Mouse (Mus musculus) heart, embryonic 14.5 days (tissue): Measurements from ENCODE around the gene Pogk. TPM values are rescaled to one million over a fixed set of nuclear protein-coding genes. Genes with fewer than 3 reads are reported as not detected.

ENCODE experiments used
- ATAC-seq: fragments of 200-750 bp; cut with Nextera tagmentation; 2 replicates; pipeline ENCODE4 v1.8.0; 2017; ENCODE audit warnings: low read depth, moderate TSS enrichment; ENCODE audit not compliant: insufficient number of reproducible peaks, insufficient read depth, low FRiP score
- H3K27ac ChIP-seq, 2 experiments: fragments of 200-500 bp in 1 of 2; fragments of 300-500 bp in 1 of 2; sonication (generic) in 1 of 2; replicated peaks in 1 of 2; 2 replicates each; pipeline ENCODE4 v1.5.1; 2012 to 2014; ENCODE audit warnings: low read depth in 2 of 2, low read length in 2 of 2, control low read depth in 1 of 2, mild to moderate bottlenecking in 1 of 2, mixed read lengths in 1 of 2; ENCODE audit not compliant: control insufficient read depth in 1 of 2, insufficient read depth in 1 of 2
- H3K27me3 ChIP-seq: fragments of 300-500 bp; sonication (generic); 2 replicates; pipeline ENCODE4 v1.6.1; 2014; ENCODE audit warnings: mild to moderate bottlenecking, low read length, control low read depth; ENCODE audit not compliant: control insufficient read depth, insufficient read depth
- H3K36me3 ChIP-seq: fragments of 300-500 bp; sonication (generic); 2 replicates; pipeline ENCODE4 v1.6.1; 2014; ENCODE audit warnings: mild to moderate bottlenecking, control low read depth, low read length, mixed read lengths; ENCODE audit not compliant: control insufficient read depth, insufficient read depth
- H3K4me1 ChIP-seq, 2 experiments: fragments of 200-500 bp in 1 of 2; fragments of 300-500 bp in 1 of 2; sonication (generic) in 1 of 2; 2 replicates each; pipeline ENCODE4 v1.6.1; 2012 to 2014; ENCODE audit warnings: low read length in 2 of 2, control low read depth in 1 of 2, mixed read lengths in 1 of 2; ENCODE audit not compliant: control insufficient read depth in 2 of 2, insufficient read depth in 2 of 2
- H3K4me2 ChIP-seq: fragments of 300-500 bp; sonication (generic); 2 replicates; pipeline ENCODE4 v1.6.1; 2014; ENCODE audit warnings: mild to moderate bottlenecking, low read length
- H3K4me3 ChIP-seq, 2 experiments: fragments of 200-500 bp in 1 of 2; fragments of 300-500 bp in 1 of 2; sonication (generic) in 1 of 2; 2 replicates each; pipeline ENCODE4 v1.5.1; 2012 to 2014; ENCODE audit warnings: low read length in 2 of 2, mild to moderate bottlenecking in 2 of 2, control low read depth in 1 of 2, low read depth in 1 of 2, moderate library complexity in 1 of 2; ENCODE audit not compliant: control insufficient read depth in 1 of 2, insufficient read depth in 1 of 2
- H3K9ac ChIP-seq: fragments of 300-500 bp; sonication (generic); 2 replicates; pipeline ENCODE4 v1.6.1; 2014; ENCODE audit warnings: mild to moderate bottlenecking, low read length
- H3K9me3 ChIP-seq: fragments of 300-500 bp; sonication (generic); 2 replicates; pipeline ENCODE4 v1.6.1; 2016; ENCODE audit warnings: low read length, control low read depth; ENCODE audit not compliant: control insufficient read depth
- WGBS: fragments of 180-500 bp; shearing (Covaris S2); extraction: QIAGEN DNeasy Blood & Tissue Kit; methylation state at CpG from one replicate; pipeline ENCODE4 v1.1.7; 2014; 5-methylcytosine and 5-hydroxymethylcytosine counted together
- polyA plus RNA-seq: library from polyadenylated mRNA; unstranded; fragments of >200 nt; fragmentation: Nextera tagmentation; extraction: Ambion mirVana; gene quantifications from 2 replicates; pipeline ENCODE4 v1.2.1, GENCODE M21; 2014

Pogk gene
- polyA plus RNA-seq = 12.4 and 13.5 TPM in 2 replicates

- ATAC-seq = peak; percentile 88
- H3K4me2 ChIP-seq = peak within 1 kb of the TSS; percentile 86
- H3K27ac ChIP-seq = peak within 1 kb of the TSS; percentile 69 to 84
- H3K36me3 ChIP-seq = peaks cover 34% of the 10 kb centered on the region
- peak within 1 kb of the TSS; percentile 71 to 78 for H3K4me3 ChIP-seq
- peaks cover 5% of the 10 kb centered on the region; the same call in 1 of the 2 replicates for H3K9me3 ChIP-seq
- H3K4me1 ChIP-seq = peaks cover 5 to 19% of the 10 kb centered on the region in 2 experiments
- WGBS = 7% methylated on average over 48 of the region's 49 CpGs
- peak within 1 kb of the TSS; percentile 89 for H3K9ac ChIP-seq
- no peaks in the 10 kb centered on the region for H3K27me3 ChIP-seq
These were observed at the start of gene Pogk for GRCm38 (mm10) chr1:166409701-166410220. Gene Pogk (minus strand): TSS chr1:166409863.

GRCm38 (mm10) chr1:166441992-166442391 is 32.3 kb upstream of the Pogk start:
- H3K9ac ChIP-seq = no peak overlapping the region
- H3K27ac ChIP-seq = no peak overlapping the region
- H3K4me2 ChIP-seq = no peak overlapping the region
- H3K36me3 ChIP-seq = no peaks in the 10 kb centered on the region
- no peaks in the 10 kb centered on the region for H3K9me3 ChIP-seq
- no peaks in the 10 kb centered on the region for H3K4me1 ChIP-seq
- ATAC-seq = no peak
- WGBS = 69% methylated on average over 3 of the region's 3 CpGs
- no peak overlapping the region for H3K4me3 ChIP-seq
- H3K27me3 ChIP-seq = no peaks in the 10 kb centered on the region

- 57% methylated on average over 6 of the region's 6 CpGs for WGBS
- no peaks in the 10 kb centered on the region for H3K27me3 ChIP-seq
- H3K4me2 ChIP-seq = no peak overlapping the region
- no peaks in the 10 kb centered on the region for H3K4me1 ChIP-seq
- H3K36me3 ChIP-seq = no peaks in the 10 kb centered on the region
- no peaks in the 10 kb centered on the region for H3K9me3 ChIP-seq
- no peak for ATAC-seq
- no peak overlapping the region for H3K9ac ChIP-seq
- H3K27ac ChIP-seq = no peak overlapping the region
- no peak overlapping the region for H3K4me3 ChIP-seq
These were observed 29.8 kb upstream of the Pogk start for GRCm38 (mm10) chr1:166439426-166439825.

GRCm38 (mm10) chr1:166429809-166430431 is 20.3 kb upstream of the Pogk start:
- ATAC-seq = no peak
- H3K27ac ChIP-seq = no peak overlapping the region
- peaks cover 0 to 3% of the 10 kb centered on the region in 2 experiments; a peak in 1 of 4 replicates for H3K4me1 ChIP-seq
- 35% methylated on average over 10 of the region's 10 CpGs for WGBS
- no peaks in the 10 kb centered on the region for H3K9me3 ChIP-seq
- no peaks in the 10 kb centered on the region for H3K36me3 ChIP-seq
- no peak overlapping the region for H3K4me3 ChIP-seq
- H3K27me3 ChIP-seq = no peaks in the 10 kb centered on the region
- peak overlapping the region; percentile 35 for H3K4me2 ChIP-seq
- H3K9ac ChIP-seq = peak overlapping the region; percentile 38; the same call in 1 of the 2 replicates

- 74% methylated on average over 3 of the region's 3 CpGs for WGBS
- H3K4me3 ChIP-seq = no peak overlapping the region
- no peaks in the 10 kb centered on the region for H3K27me3 ChIP-seq
- H3K9ac ChIP-seq = no peak overlapping the region
- H3K4me2 ChIP-seq = no peak overlapping the region
- H3K27ac ChIP-seq = no peak overlapping the region
- no peak for ATAC-seq
- no peaks in the 10 kb centered on the region for H3K36me3 ChIP-seq
- H3K4me1 ChIP-seq = peaks cover 0 to 3% of the 10 kb centered on the region in 2 experiments; a peak in 1 of 4 replicates
- no peaks in the 10 kb centered on the region for H3K9me3 ChIP-seq
These were observed 19.4 kb upstream of the Pogk start for GRCm38 (mm10) chr1:166429053-166429452.

- Histone ChIP-seq H3K4me1 (peaks cover 2 to 10% of the 10 kb centered on the region in 2 experiments; a peak in 3 of 4 replicates), H3K27me3 (no peaks in the 10 kb centered on the region), H3K9me3 (peaks cover 5% of the 10 kb centered on the region; the same call in 1 of the 2 replicates), H3K9ac (no peak overlapping the region), H3K27ac (no peak overlapping the region), H3K4me3 (no peak overlapping the region), H3K4me2 (no peak overlapping the region), H3K36me3 (peaks cover 10% of the 10 kb centered on the region)
- ATAC-seq = no peak
- WGBS = 85% methylated on average over 3 of the region's 3 CpGs
These were observed 2.6 kb upstream of the Pogk start for GRCm38 (mm10) chr1:166412266-166412665.

- no peaks in the 10 kb centered on the region for H3K27me3 ChIP-seq
- H3K27ac ChIP-seq = no peak overlapping the region
- peaks cover 5% of the 10 kb centered on the region; the same call in 1 of the 2 replicates for H3K9me3 ChIP-seq
- peaks cover 2 to 10% of the 10 kb centered on the region in 2 experiments; a peak in 3 of 4 replicates for H3K4me1 ChIP-seq
- WGBS = 92% methylated on average over 1 of the region's 1 CpGs
- no peak overlapping the region for H3K4me2 ChIP-seq
- no peak for ATAC-seq
- no peak overlapping the region for H3K4me3 ChIP-seq
- no peak overlapping the region for H3K9ac ChIP-seq
- H3K36me3 ChIP-seq = peaks cover 17% of the 10 kb centered on the region
These were observed 1.9 kb upstream of the Pogk start for GRCm38 (mm10) chr1:166411541-166411940.
